Mouse (Mus musculus) cerebellum, adult 2 months (tissue): ENCODE measurements around the gene Il4i1.

Experiments used
- CTCF ChIP-seq: fragments of 200-500 bp; IDR thresholded peaks from 2 replicates; pipeline ENCODE4 v1.5.1; 2011; ENCODE audit warnings: low read depth, mild to moderate bottlenecking, control low read depth, low read length, moderate library complexity, borderline replicate concordance; ENCODE audit not compliant: insufficient read depth
- POLR2A ChIP-seq: fragments of 200-500 bp; IDR thresholded peaks from 2 replicates; pipeline ENCODE4 v1.6.1; 2011; ENCODE audit warnings: low read length, control low read depth, borderline replicate concordance; ENCODE audit not compliant: insufficient read depth

GRCm38 (mm10) chr7:44768129-44768528, 48.1 kb upstream of the Il4i1 start:
- no peak for TF ChIP-seq CTCF
- TF ChIP-seq POLR2A: no peak
